Mouse (Mus musculus) layer of hippocampus, postnatal 10 days (tissue): ENCODE results near the gene Irx3. TPM values are rescaled to one million over a fixed set of nuclear protein-coding genes. Genes with fewer than 3 reads are reported as not detected.

Experiments
- DNase-seq, 2 experiments: peaks; one replicate each; pipeline ENCODE4 v3.0.0; 2021; ENCODE audit warnings: low spot score in 2 of 2
- total RNA-seq, 2 experiments: library from RNA; stranded (reverse); gene quantifications; 2 replicates each; pipeline ENCODE4 v1.2.3; 2021

The Irx3 gene
- total RNA-seq, 2 experiments from 2014 or later: 0.29 to 0.50 TPM

GRCm38 (mm10) chr8:91802401-91803322 is 795 bp upstream of the Irx3 start:
- no peak for DNase-seq

GRCm38 (mm10) chr8:91801241-91801811 is 541 bp downstream of the Irx3 start:
- peak in 1 of 2 experiments; percentile 31 for DNase-seq

- no peak for DNase-seq
Observed at GRCm38 (mm10) chr8:91800523-91801240, 1.2 kb downstream of the Irx3 start.

GRCm38 (mm10) chr8:91799681-91800522 is 2.0 kb downstream of the Irx3 start:
- no peak for DNase-seq

GRCm38 (mm10) chr8:91799016-91799581 is 2.8 kb downstream of the Irx3 start:
- no peak for DNase-seq

- peak; percentile 62 to 69 for DNase-seq
Observed at GRCm38 (mm10) chr8:91797626-91798271, 4.1 kb downstream of the Irx3 start.

GRCm38 (mm10) chr8:91793846-91794245 is 8.0 kb downstream of the Irx3 start:
- no peak for DNase-seq

GRCm38 (mm10) chr8:91787194-91787895 is 14.5 kb downstream of the Irx3 start:
- DNase-seq: no peak

- no peak for DNase-seq
Observed at GRCm38 (mm10) chr8:91782940-91783339, 18.9 kb downstream of the Irx3 start.

- DNase-seq: no peak
Observed at GRCm38 (mm10) chr8:91782201-91782600, 19.7 kb downstream of the Irx3 start.

- no peak for DNase-seq
Observed at GRCm38 (mm10) chr8:91780648-91781047, 21.2 kb downstream of the Irx3 start.

GRCm38 (mm10) chr8:91768857-91769256 is 33.0 kb downstream of the Irx3 start:
- no peak for DNase-seq

GRCm38 (mm10) chr8:91765411-91766034 is 36.3 kb downstream of the Irx3 start:
- DNase-seq: no peak

GRCm38 (mm10) chr8:91755566-91755965 is 46.3 kb downstream of the Irx3 start:
- DNase-seq: no peak

- DNase-seq: no peak
Observed at GRCm38 (mm10) chr8:91755062-91755461, 46.8 kb downstream of the Irx3 start.

- DNase-seq: no peak
Observed at GRCm38 (mm10) chr8:91750794-91751125, 51.1 kb downstream of the Irx3 start.

GRCm38 (mm10) chr8:91750096-91750793 is 51.6 kb downstream of the Irx3 start:
- DNase-seq: no peak

GRCm38 (mm10) chr8:91749412-91749811 is 52.5 kb downstream of the Irx3 start:
- DNase-seq: no peak
